ENCODE assay signal across 8 mouse cellular contexts in genomic region chr11:67965242-67965883, GRCm38 (mm10). TPM values are rescaled to one million over a fixed set of nuclear protein-coding genes. Genes with fewer than 3 reads are reported as not detected.
DNase-seq lines count a peak whose midpoint lies in the region; ATAC-seq and TF ChIP-seq lines count a peak whose summit lies in the region.

Gene Cfap52 (minus strand): TSS chr11:67965651.

- H3K36me3 ChIP-seq in hindbrain, embryonic 10.5 days = peaks cover 4% of the 10 kb centered on the region; the same call in 1 of the 2 replicates
- H3K36me3 ChIP-seq in lung, embryonic 15.5 days = 0 out of 2 replicates have a peak, but pooled peaks cover 4% of the 10 kb centered on the region

- ATAC-seq in frontal cortex, adult (ENCODE audit: low TSS enrichment) = peak; percentile 88
- ATAC-seq in lung, embryonic 15.5 days (ENCODE audit: borderline replicate concordance, extremely low read depth, low FRiP score, low TSS enrichment) = peak; percentile 53; the same call in 1 of the 2 replicates

- 11% methylated on average over 15 of the region's 15 CpGs for WGBS in hindbrain, embryonic 10.5 days
- WGBS in lung, embryonic 15.5 days = 7% methylated on average over 15 of the region's 15 CpGs
- 5% methylated on average over 15 of the region's 15 CpGs for WGBS in olfactory bulb, adult 2 months

- peak within 1 kb of the TSS; percentile 78 for H3K9ac ChIP-seq in lung, embryonic 15.5 days

- peaks cover 28% of the 10 kb centered on the region for H3K4me1 ChIP-seq in hindbrain, embryonic 10.5 days (replicated peaks)
- peaks cover 20% of the 10 kb centered on the region for H3K4me1 ChIP-seq in lung, embryonic 15.5 days
- peaks cover 10% of the 10 kb centered on the region for H3K4me1 ChIP-seq in olfactory bulb, adult 2 months (ENCODE audit: control insufficient read depth, insufficient read depth, low read length)

- no peak for TF ChIP-seq POLR2A in olfactory bulb, adult 2 months (IDR thresholded peaks at IDR 0.05; ENCODE audit: insufficient read depth, low read depth, low read length)

- H3K4me2 ChIP-seq in lung, embryonic 15.5 days = peak within 1 kb of the TSS; percentile 68

- peak within 1 kb of the TSS; percentile 83 for H3K4me3 ChIP-seq in hindbrain, embryonic 10.5 days
- H3K4me3 ChIP-seq in lung, embryonic 15.5 days = peak within 1 kb of the TSS; percentile 64
- H3K4me3 ChIP-seq in olfactory bulb, adult 2 months (ENCODE audit: insufficient read depth, low read depth, low read length) = peak within 1 kb of the TSS; percentile 77

- H3K27ac ChIP-seq in hindbrain, embryonic 10.5 days = peak within 1 kb of the TSS; percentile 89
- peak within 1 kb of the TSS; percentile 21 for H3K27ac ChIP-seq in lung, embryonic 15.5 days
- H3K27ac ChIP-seq in olfactory bulb, adult 2 months (ENCODE audit: insufficient read depth, low read depth, low read length) = no peak within 1 kb of the TSS

- no peak for TF ChIP-seq CTCF in olfactory bulb, adult 2 months (IDR thresholded peaks at IDR 0.05; ENCODE audit: insufficient read depth, low read depth, low read length)

- H3K9me3 ChIP-seq in hindbrain, embryonic 10.5 days = no peaks in the 10 kb centered on the region
- no peaks in the 10 kb centered on the region for H3K9me3 ChIP-seq in lung, embryonic 15.5 days

- peak; percentile 73 for DNase-seq in Muller cell, postnatal 12 days (ENCODE audit: inconsistent ontology term)
- peak; percentile 82 for DNase-seq in cerebellum, adult 9-10 months
- DNase-seq in hindbrain, embryonic 10.5 days (ENCODE audit: low spot score) = peak; percentile 87
- DNase-seq in layer of hippocampus, adult 9-10 months (ENCODE audit: low spot score) = peak; percentile 69
- DNase-seq in thymus, adult 18-20 months = peak; percentile 67 to 75

- no peaks in the 10 kb centered on the region for H3K27me3 ChIP-seq in hindbrain, embryonic 10.5 days (ENCODE audit: insufficient read depth, poor library complexity, severe bottlenecking)
- H3K27me3 ChIP-seq in lung, embryonic 15.5 days = no peaks in the 10 kb centered on the region

RNA-seq across cellular contexts. Expression of gene Cfap52, which starts in this region (rescaled TPM):
- 2.3 and 5.4 TPM in 2 replicates for polyA plus RNA-seq in hindbrain, embryonic 10.5 days (2016; fragmentation: Nextera tagmentation; extraction: Ambion mirVana)
- polyA plus RNA-seq in lung, embryonic 15.5 days (2015; fragmentation: Nextera tagmentation; extraction: Ambion mirVana) = 4.0 and 6.1 TPM in 2 replicates
- polyA plus RNA-seq in olfactory bulb, adult 2 months (2012; ENCODE audit: insufficient read depth, insufficient read length, low replicate concordance, missing spikeins) = not detected in 2 replicates
